Mouse (Mus musculus): Measurements from ENCODE around the gene Mrps24.

DNA sequence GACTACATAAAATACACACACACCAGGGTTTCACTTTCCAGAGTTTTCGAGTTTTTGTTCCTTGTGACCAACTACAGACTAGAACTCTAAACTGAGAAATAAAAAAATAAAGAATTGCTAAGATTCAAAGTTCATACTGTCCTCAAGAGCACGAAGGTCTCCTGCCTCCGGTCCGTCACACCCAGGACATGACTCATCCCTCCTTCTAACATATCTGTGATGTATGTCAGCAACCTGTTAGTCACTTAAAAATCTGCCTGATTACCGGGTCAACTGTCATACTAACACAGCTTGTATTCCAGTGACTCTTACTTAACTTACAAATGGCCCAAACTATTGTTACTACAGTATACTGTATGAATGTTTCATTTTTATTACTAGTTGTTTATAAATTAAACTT lies 21.7 kb upstream of the Mrps24 start:
- no peak for TF ChIP-seq E2F4 (IDR thresholded peaks at IDR 0.05; ENCODE audit: insufficient read depth)
- TF ChIP-seq MAX (IDR thresholded peaks at IDR 0.05; ENCODE audit: low read depth) = no peak
- TF ChIP-seq POLR2A (IDR thresholded peaks at IDR 0.05; ENCODE audit: insufficient read length, low read depth) = no peak
- no peak for TF ChIP-seq POLR2AphosphoS2 (IDR thresholded peaks at IDR 0.05; ENCODE audit: insufficient read length, low read depth)
- TF ChIP-seq TCF3 (IDR thresholded peaks at IDR 0.05; ENCODE audit: insufficient read length, low read depth) = no peak
- no peak for TF ChIP-seq MYOD1 (IDR thresholded peaks at IDR 0.05; ENCODE audit: control insufficient read depth in 1 of 3, insufficient read length in 2 of 3, low read depth in 2 of 3)
- TF ChIP-seq SRF (IDR thresholded peaks at IDR 0.05; ENCODE audit: control insufficient read depth, insufficient read length, low read depth) = no peak
- no peak for TF ChIP-seq MYOG (IDR thresholded peaks at IDR 0.05; ENCODE audit: control insufficient read depth in 1 of 3, insufficient read depth in 1 of 3, insufficient read length in 2 of 3, low read depth in 2 of 3)
- TF ChIP-seq USF1 (IDR thresholded peaks at IDR 0.05; ENCODE audit: low read depth) = no peak
- TF ChIP-seq CEBPB (IDR thresholded peaks at IDR 0.05; ENCODE audit: insufficient read depth, poor library complexity, severe bottlenecking) = no peak
- no peak for TF ChIP-seq TCF12 (IDR thresholded peaks at IDR 0.05; ENCODE audit: insufficient read depth, poor library complexity, severe bottlenecking)

Measured in myocyte (in vitro differentiated cells).